Mouse (Mus musculus): ENCODE measurements around the gene Tmtc1.

GRCm38 (mm10) chr6:148338326-148338957 lies 105.7 kb downstream of the Tmtc1 start:
- TF ChIP-seq CTCF (IDR thresholded peaks at IDR 0.05; ENCODE audit: borderline replicate concordance, insufficient read depth, low read length) (no peak), POLR2A (IDR thresholded peaks at IDR 0.05; ENCODE audit: low read depth, low read length) (no peak)

Measured in embryonic fibroblast, embryonic 13.5 days (primary cell).